Mouse (Mus musculus) spleen, postnatal 4 days (tissue): ENCODE measurements around the gene Ikzf2.

Source experiments
- DNase-seq, 2 experiments: peaks; one replicate each; pipeline ENCODE4 v3.0.0; 2022; ENCODE audit warnings: low spot score in 2 of 2

The Ikzf2 gene

GRCm38 (mm10) chr1:69687076-69687991, at the start of gene Ikzf2:
Gene Ikzf2, minus strand, starts transcription at chr1:69687245.
- DNase-seq = peak; percentile 49 to 74

- DNase-seq = no peak
These were observed 42.7 kb upstream of the Ikzf2 start for GRCm38 (mm10) chr1:69729729-69730128.

DNA sequence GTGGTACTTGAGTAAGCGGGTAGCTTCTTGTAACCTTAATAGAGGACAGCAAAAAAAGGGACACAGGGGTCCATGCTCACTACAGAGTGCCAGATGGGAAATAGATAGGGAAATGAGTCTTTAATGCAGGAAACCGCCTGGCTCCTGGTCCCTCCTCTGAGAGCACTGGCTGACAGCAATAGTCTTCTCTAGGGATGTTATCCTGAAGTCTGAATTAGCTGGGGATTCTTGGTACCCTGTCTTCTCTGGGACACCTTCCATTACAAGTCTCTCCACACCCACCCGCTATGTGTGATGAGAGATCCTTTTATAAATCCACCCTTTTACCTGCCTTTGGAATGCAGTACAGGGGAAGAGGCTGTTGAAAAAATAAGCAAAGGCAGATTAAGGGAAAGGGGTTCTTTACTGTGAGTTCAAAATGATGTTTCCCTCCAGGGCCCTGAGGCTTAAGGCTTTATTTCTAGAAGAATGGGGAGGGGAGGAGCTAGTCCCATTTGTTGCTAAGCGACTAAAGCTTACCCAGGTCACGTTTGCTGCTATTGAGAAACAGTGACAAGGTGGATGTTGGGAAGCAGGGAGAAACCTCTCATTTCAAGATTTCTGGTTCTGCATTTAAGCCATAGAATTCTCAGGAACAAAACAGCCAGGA, 42.1 kb upstream of the Ikzf2 start:
- no peak for DNase-seq

DNA sequence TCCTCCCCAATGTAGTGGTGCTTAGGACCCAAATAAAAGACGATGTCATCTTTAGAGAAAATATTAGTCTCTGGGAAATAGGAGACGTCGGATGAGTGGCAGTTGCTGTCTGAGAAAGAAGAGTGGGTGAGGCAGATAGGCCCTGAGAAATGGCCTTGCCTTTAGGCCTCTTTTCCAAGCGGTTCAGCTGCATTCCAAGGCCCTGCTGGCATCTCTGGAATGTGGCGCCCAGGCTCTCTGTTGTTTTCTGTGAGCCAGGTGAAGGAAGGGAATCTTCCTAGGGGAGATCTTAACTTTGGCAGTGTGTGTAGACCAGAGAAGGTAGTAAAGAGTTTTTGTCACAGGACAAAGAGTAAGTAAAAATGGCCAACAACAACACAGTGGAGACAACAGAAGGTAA, 40.9 kb upstream of the Ikzf2 start:
- DNase-seq = no peak

GRCm38 (mm10) chr1:69717107-69717506, 30.1 kb upstream of the Ikzf2 start:
- no peak for DNase-seq

DNA sequence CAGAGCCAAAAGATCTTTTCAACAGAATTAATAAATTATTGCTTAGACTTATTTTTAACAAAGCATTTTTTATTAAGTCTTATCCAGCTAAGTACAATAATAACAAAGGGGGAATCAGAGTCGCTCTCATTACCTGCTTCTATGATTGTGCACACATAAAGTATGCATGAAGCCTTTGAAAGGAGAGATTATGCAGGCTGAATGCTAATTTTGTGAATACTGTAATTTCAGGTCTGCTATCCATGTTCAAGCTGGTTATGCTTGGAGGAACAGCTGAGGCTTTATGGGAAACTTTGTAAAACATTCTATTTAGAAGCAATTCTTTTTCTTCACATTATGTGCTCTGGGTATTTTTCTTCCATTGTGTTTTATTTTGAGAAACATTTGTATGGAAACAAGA, 21.5 kb upstream of the Ikzf2 start:
- no peak for DNase-seq

- no peak for DNase-seq
These were observed 16.6 kb upstream of the Ikzf2 start for GRCm38 (mm10) chr1:69703506-69704156.

GRCm38 (mm10) chr1:69691946-69692345, 4.9 kb upstream of the Ikzf2 start:
- no peak for DNase-seq

DNA sequence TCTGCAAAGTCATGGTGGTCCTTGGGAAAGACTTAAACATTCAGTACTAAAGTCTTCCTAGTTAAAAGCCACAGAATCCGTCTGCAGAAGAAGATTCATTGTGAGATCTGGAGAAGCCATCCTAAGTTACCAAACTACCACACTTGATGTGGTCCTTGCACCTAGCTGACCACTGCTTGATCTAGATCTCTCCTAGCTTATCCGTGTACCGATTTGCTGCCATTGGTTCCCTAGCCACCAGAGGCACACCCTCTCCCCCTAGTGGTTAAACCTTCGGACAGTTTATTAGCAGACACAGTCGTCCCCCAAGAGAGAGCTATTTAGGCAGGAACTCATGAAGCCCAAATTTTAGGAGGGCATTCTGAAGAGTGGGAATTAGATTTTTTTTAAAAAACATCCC, 1.9 kb upstream of the Ikzf2 start:
- DNase-seq = peak; percentile 41 to 64

DNA sequence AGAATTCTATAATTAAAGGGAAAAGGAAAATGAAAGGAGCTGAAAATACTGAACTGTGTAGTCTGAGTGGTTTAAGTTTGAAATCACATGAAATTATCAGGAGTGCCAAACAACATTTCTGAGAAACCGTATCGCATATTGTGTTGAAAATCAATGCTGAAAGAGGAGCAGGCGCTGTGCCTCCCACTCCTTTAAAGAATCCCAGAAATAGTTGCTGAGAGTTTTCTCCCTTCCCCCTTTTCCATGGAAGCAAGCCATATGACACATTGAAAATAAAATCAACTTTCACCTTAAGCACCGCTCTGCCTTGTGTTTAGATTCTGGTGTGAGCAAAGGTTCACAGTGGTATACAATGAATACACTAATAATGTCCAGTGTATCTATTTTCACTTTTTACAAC, 1.1 kb upstream of the Ikzf2 start:
- no peak for DNase-seq

- no peak for DNase-seq
These were observed 337 bp downstream of the Ikzf2 start for GRCm38 (mm10) chr1:69686741-69687075.

DNA sequence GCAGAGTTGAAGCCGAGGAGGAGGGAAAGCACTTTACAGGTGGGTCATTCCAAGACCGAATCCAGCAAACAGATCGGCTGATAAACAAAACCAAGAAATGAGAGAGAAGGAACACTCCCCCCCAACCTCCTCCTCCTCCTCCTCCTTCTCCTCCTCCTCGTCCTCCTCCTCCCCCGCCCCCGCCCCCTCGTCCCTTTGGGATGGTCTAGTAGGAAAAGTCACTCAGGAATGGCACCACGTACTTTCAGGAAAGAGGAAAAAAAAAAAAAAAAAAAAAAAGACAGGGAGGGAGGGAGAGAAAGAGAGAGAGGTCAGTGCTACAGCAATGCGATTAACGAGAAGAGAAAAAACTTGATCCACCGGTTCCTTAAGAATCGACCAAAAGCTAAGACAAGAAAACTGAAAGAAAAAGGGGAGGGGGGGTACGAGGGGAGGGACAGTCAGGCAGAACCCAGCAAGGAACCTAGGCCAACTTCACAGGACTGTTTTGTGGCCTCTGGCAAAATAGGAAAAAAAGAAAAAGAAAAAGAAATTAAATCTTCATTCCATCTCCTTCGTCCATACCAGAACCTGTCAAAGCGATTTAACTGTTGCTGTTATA, 1.1 kb downstream of the Ikzf2 start:
- DNase-seq = no peak

DNA sequence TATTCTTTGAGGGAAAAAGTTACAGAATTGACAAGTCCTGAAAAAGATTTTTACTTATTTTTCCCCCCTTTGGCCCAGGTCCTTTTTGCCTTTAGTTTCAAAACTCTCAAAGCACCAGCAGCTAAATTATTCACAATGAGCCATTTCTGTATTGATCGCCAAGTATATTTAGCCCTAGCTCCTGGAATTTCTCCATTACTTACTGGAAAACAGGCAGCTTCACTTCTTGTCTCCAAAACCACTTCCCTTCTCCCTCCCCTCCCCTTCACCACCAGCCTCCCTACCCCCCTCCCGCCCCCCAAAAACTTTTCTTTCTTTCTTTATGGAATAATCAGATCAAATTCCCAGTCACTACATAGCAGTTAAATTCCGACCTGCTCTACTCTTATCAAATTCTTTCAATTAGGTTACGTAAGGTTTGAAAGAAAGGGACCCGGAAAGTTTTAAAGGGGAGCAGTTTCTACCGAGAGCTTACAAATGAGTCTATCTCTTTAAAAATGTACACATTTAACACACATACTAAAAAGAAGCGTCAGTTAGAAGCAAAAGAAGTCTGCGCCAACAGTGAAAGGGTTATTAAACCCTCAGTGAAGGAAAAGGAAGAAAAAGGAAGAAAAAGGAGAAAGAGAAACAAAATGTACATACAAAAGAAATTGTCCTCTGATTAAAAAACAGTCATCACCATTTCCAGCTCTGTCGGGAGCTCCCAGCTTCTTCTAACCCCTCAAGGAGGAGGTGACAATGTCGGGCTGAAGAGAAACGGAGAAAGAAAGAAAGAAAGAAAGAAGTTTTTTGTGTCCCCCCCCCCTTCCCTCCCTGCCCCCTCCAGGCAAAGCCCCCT, 1.8 kb downstream of the Ikzf2 start:
- DNase-seq = no peak

DNA sequence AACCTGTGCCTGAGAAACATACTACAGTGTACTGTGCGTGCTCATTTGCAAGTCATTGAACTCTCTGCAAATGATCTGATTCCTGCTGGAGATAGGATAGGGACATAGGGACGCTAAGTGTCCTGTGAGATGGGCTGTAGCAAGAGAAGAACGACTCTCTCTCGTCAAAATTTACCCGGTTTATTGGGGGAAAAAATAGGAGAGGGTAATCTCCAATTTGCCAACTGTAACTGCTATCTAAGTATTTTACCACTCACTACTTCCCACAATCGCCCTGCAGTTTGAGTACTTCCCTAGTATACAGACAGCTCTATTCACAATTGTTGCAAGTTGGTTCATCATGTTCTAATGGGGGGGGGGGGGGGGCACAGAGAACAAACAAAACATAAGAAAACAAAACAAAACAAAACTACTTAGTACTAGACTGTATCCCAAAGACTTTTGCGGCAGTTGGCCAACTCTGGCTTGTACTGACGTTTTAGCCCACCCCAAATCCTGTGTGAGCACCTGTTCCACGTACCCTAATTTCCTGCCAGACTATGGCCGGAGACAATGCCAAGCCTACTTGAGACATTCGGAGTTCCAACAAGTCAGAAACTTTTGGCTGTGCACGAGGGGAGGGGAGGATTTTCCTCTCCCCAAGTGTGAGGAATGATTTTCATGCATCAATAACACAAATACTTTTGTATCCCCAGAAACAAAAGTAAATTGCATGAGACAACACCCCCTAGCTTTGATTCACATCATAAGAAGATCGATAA, 2.6 kb downstream of the Ikzf2 start:
- no peak for DNase-seq

GRCm38 (mm10) chr1:69683851-69684250, 3.2 kb downstream of the Ikzf2 start:
- DNase-seq = no peak

DNA sequence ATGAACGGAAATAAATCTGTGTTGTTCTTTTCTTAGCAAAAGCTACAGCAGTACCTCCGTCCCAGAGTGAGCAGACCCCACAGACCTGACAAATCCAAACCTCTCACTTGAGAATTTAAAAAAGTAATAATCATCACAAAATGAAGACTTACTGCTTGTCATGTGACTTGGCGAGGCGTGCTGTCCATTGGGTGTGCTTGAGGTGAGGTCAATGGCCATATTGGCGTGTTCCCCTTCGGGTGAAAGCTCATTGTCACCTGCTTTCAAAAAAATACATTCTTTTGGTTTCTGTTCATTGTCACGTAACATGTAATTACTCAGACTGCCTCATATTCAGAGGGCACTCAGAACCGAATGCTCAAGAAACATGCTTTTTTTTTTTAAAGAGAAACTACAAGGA, 4.0 kb downstream of the Ikzf2 start:
- no peak for DNase-seq

DNA sequence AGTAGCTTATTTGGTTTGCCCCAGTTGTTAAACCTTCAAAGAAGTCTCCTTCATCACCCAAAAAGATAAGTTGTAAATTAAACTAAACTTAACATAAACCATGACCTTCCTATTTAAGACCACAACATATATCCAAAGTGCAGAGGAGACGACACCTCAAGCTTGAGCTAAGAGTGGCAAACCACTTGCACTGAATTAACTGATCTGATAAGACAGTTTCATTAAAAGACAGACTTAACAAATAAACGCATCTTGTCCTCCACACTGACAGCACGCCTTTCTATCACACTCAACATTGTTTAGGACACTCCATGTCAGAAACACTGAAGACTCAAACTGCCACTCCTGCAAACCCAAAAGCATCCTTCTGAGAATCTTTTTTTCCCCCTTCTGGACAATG, 4.8 kb downstream of the Ikzf2 start:
- DNase-seq = no peak

DNA sequence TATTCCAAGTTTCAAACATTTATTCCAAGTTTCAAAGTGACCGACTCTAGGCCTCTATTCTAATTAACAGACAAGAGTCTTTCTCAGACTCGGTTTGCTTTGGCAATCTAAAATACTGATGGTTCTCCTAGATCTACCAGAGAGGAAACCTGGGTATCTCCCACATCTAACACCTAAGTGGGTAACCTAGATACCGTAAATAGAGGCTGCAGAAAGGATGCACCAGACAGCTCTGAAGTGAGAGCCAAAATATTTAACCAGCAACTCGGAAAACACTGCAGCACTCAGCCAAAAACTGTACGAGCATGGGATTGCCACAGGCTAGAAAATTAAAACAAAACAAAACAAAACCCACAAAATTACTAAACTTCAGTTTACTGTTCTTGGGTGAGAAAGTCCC, 6.0 kb downstream of the Ikzf2 start:
- no peak for DNase-seq

DNA sequence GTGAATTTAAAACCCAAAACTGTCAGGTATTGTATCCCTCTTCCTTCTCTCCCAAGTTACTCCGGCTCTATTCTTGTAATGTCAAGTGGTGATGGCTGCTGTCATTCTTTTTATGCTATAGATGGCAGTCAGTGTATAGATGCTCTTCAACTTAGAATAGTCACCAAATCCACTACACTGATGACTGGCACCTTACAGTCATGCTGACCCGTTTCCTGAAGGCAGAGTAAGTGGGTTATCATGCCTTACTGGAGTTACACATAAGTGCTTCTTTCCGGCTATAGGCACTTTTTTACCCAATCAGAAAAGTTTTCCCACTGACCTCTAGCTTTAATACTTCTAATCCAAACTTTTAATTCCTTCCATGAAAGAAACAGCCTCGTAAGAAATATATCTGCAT, 6.5 kb downstream of the Ikzf2 start:
- DNase-seq = no peak

DNA sequence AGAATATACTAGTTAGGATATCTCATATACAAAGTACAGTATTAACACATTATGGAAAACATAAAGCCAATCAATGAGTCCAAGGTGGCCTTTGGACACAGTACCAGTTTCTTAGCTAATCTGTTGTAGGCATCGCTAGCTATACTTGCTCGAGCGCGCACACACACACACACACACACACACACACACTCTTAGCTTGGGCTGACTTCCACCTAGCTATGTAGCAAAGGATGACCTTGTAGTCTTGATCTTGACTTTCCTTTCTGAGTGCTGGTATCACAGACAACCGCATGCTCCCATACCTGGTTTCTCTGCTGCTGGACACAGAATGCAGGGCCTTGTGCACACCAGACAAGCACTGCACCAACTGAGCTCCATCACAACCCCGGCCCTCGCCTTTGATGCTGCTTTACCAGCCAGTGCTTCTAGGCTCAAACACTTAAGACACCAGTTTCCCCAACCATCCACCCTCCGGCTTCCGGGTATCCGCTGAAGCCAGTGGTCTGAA, 17.1 kb downstream of the Ikzf2 start:
- DNase-seq = no peak

DNA sequence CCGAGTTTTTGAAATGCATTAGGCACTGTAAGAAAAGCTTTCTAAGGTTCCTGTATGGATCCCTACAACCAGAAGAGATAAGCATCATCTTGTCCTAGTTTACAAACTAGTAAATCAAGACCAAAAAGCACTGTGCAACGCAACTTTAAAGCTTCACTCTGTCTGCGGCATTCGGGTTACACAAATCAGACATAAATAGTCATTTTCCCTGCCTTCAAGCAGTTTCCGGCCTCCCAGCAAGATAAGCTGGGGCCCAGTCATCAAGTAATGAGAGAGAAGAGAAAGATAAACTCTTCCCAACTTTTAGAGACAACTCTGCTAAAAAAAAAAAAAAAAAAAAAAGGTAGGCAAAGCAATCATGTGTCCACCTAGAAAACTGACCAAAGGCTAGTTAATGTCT, 19.6 kb downstream of the Ikzf2 start:
- DNase-seq = no peak
